Mouse (Mus musculus) ES-Bruce4 (cell line): ENCODE measurements at regions not wholly inside any gene's neighbourhood (a gene's known extent, or its start where the extent isn't known, plus 50 kb on each side); places are given as distances from the start of the nearest gene placed in this dataset.

Source experiments
- H3K27ac ChIP-seq: 2 replicates; pipeline ENCODE4 v1.5.1; 2012; ENCODE audit warnings: low read length, inconsistent platforms; ENCODE audit not compliant: insufficient read depth
- H3K27me3 ChIP-seq: 2 replicates; pipeline ENCODE4 v1.6.1; 2012; ENCODE audit warnings: mild to moderate bottlenecking, low read length, inconsistent platforms; ENCODE audit not compliant: control insufficient read depth, poor library complexity, insufficient read depth, severe bottlenecking
- H3K36me3 ChIP-seq: 2 replicates; pipeline ENCODE4 v1.6.1; 2012; ENCODE audit warnings: inconsistent platforms, mild to moderate bottlenecking, low read length, moderate library complexity; ENCODE audit not compliant: control insufficient read depth, poor library complexity, insufficient read depth, severe bottlenecking
- H3K4me1 ChIP-seq: one replicate; pipeline ENCODE4 v1.8.1; 2011; ENCODE audit warnings: low read length; ENCODE audit not compliant: control insufficient read depth, insufficient read depth
- H3K4me3 ChIP-seq: 2 replicates; pipeline ENCODE4 v1.5.1; 2011; ENCODE audit warnings: low read depth, mild to moderate bottlenecking, low read length
- H3K9ac ChIP-seq: 2 replicates; pipeline ENCODE4 v1.6.1; 2012; ENCODE audit warnings: low read depth, mild to moderate bottlenecking, inconsistent platforms; ENCODE audit not compliant: poor library complexity, severe bottlenecking
- H3K9me3 ChIP-seq: replicated peaks from 2 replicates; pipeline ENCODE4 v1.6.1; 2012; ENCODE audit warnings: mild to moderate bottlenecking, low read length, inconsistent platforms; ENCODE audit not compliant: control insufficient read depth, poor library complexity, insufficient read depth, severe bottlenecking
- CTCF ChIP-seq: IDR thresholded peaks from one replicate; pipeline ENCODE4 v1.8.1; 2011; ENCODE audit warnings: low read depth, low read length
- EP300 ChIP-seq: IDR thresholded peaks from 2 replicates; pipeline ENCODE4 v1.6.1; 2011; ENCODE audit warnings: low read depth, low read length; ENCODE audit not compliant: insufficient read depth
- POLR2A ChIP-seq: IDR thresholded peaks from one replicate; pipeline ENCODE4 v1.8.1; 2011; ENCODE audit warnings: low read length; ENCODE audit not compliant: insufficient read depth

- no peaks in the 10 kb centered on the region for H3K27me3 ChIP-seq
- no peaks in the 10 kb centered on the region for H3K9me3 ChIP-seq
- TF ChIP-seq POLR2A (no peak), EP300 (0 out of 2 replicates have a peak, but pooled peaks have one; percentile 56), CTCF (no peak)
- no peak overlapping the region for H3K9ac ChIP-seq
- H3K36me3 ChIP-seq, result no peaks in the 10 kb centered on the region
- no peak overlapping the region for H3K27ac ChIP-seq
- H3K4me1 ChIP-seq, result no peaks in the 10 kb centered on the region
- no peak overlapping the region for H3K4me3 ChIP-seq
These were observed 132.0 kb upstream of the Vstm2b start for GRCm38 (mm10) chr7:40766142-40766541.

GRCm38 (mm10) chr7:40776220-40776619 is 121.9 kb upstream of the Vstm2b start:
- Histone ChIP-seq H3K27ac (no peak overlapping the region), H3K36me3 (no peaks in the 10 kb centered on the region), H3K4me1 (no peaks in the 10 kb centered on the region), H3K9me3 (no peaks in the 10 kb centered on the region), H3K4me3 (no peak overlapping the region), H3K9ac (no peak overlapping the region), H3K27me3 (no peaks in the 10 kb centered on the region; the same call in 1 of the 2 replicates)
- no peak for TF ChIP-seq POLR2A
- no peak for TF ChIP-seq EP300
- TF ChIP-seq CTCF, result no peak

GRCm38 (mm10) chr7:40784906-40785305 is 113.2 kb upstream of the Vstm2b start:
- no peak overlapping the region for H3K27ac ChIP-seq
- no peak overlapping the region for H3K4me3 ChIP-seq
- H3K27me3 ChIP-seq, result no peaks in the 10 kb centered on the region
- H3K4me1 ChIP-seq, result no peaks in the 10 kb centered on the region
- no peaks in the 10 kb centered on the region for H3K36me3 ChIP-seq
- H3K9ac ChIP-seq, result no peak overlapping the region
- TF ChIP-seq CTCF (no peak), POLR2A (no peak), EP300 (no peak)
- H3K9me3 ChIP-seq, result no peaks in the 10 kb centered on the region

DNA sequence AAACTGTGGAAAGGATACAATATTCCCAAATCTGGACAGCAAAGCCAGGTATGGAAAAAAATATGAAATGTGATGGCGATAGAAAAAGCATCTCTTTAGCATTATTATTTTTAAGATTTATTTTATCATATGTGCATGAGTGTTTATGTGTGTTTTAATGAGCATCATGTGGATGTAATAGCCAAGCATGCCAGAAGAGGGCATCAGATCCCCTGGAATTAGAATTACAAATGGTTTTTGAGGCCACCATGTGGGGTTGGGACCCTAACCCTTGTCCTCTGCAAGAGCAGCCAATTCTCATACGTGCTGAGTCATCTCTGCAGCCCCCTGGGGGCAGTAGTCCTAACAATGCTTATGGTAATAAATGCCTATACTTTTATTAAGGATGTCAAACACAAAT is 111.4 kb upstream of the Vstm2b start:
- no peak for TF ChIP-seq POLR2A
- no peak for TF ChIP-seq CTCF
- no peak for TF ChIP-seq EP300
- Histone ChIP-seq H3K4me1 (no peaks in the 10 kb centered on the region), H3K27ac (no peak overlapping the region), H3K27me3 (no peaks in the 10 kb centered on the region), H3K36me3 (no peaks in the 10 kb centered on the region), H3K9me3 (no peaks in the 10 kb centered on the region), H3K4me3 (no peak overlapping the region), H3K9ac (no peak overlapping the region)

GRCm38 (mm10) chr7:40788486-40788885 is 109.6 kb upstream of the Vstm2b start:
- Histone ChIP-seq H3K4me1 (no peaks in the 10 kb centered on the region), H3K9ac (no peak overlapping the region), H3K36me3 (no peaks in the 10 kb centered on the region), H3K4me3 (no peak overlapping the region), H3K27ac (no peak overlapping the region), H3K27me3 (no peaks in the 10 kb centered on the region), H3K9me3 (no peaks in the 10 kb centered on the region)
- TF ChIP-seq POLR2A (no peak), EP300 (no peak), CTCF (no peak)

DNA sequence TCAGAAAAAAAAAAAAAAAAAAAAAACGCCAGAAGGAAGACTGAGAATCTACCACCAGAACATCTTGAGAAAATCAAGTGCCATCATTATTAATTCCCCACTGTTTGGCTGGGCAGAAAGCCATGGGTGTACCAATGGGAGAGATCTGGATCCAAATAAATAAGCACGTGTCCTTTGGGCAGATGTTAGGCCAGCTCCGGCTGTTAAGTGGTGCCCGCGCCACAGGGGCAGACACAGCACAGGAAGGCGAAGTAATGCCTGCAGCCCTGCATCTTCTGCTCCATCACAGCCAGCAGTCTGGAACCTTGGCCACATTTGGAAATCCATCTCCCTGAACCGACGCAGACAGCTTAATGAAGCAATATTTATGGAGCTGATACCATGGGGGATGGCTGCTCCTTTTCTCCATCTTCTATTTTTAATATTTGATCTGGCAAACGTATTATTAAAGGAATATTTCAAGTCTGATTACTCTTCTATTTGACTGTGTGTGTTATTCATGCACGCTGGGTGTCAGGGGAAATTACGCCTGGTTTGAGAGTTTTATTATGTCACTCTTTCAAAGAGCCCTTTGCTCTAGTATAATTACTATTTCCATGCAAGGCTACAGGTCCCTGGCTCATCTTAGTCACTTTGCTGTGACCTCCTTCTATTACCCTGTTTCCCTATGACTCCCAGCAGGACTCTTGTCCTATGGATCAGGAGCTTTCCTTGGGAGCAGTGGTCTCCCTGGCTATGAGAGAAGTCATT is 103.5 kb upstream of the Vstm2b start:
- no peaks in the 10 kb centered on the region for H3K27me3 ChIP-seq
- no peaks in the 10 kb centered on the region for H3K4me1 ChIP-seq
- H3K4me3 ChIP-seq, result no peak overlapping the region
- no peak overlapping the region for H3K9ac ChIP-seq
- H3K36me3 ChIP-seq, result no peaks in the 10 kb centered on the region
- no peak overlapping the region for H3K27ac ChIP-seq
- no peaks in the 10 kb centered on the region for H3K9me3 ChIP-seq
- no peak for TF ChIP-seq EP300
- TF ChIP-seq CTCF, result no peak
- no peak for TF ChIP-seq POLR2A
